Mouse (Mus musculus): ENCODE data around the gene Nagpa. TPM values are rescaled to one million over a fixed set of nuclear protein-coding genes. Genes with fewer than 3 reads are reported as not detected.

Nagpa gene
- total RNA-seq, 2 experiments from 2014 or later: 8.4 to 10.0 TPM

Small RNA genes lying within 50 kb of the gene (microRNA-seq; reads per million reads assigned to microRNA genes)
- gene Gm23689 (0 reads per million in 2 experiments), gene Gm26095 (0 reads per million in 2 experiments), gene Mir6364 (0 reads per million in 2 experiments)

Other genes starting within 250 kb of the Nagpa start
- gene Anks3, start 239.8 kb downstream of the Nagpa start, total RNA-seq (2021): 10 to 100 TPM; 19.7 to 20.8 TPM
- not detected for gene Sept12, start 206.2 kb downstream of the Nagpa start, total RNA-seq (2021)
- gene Smim22, start 196.7 kb downstream of the Nagpa start, total RNA-seq (2021): not detected
- gene Rogdi, start 190.5 kb downstream of the Nagpa start, total RNA-seq (2021): 10 to 100 TPM; 21.7 to 25.7 TPM
- 10 to 100 TPM; 57.2 to 60.4 TPM for gene Glyr1, start 154.1 kb downstream of the Nagpa start, total RNA-seq (2021)
- 10 to 100 TPM; 34.4 to 35.7 TPM for gene Ubn1, start 154.0 kb downstream of the Nagpa start, total RNA-seq (2021)
- gene Ppl, start 71.6 kb downstream of the Nagpa start, total RNA-seq (2021): 1 to 10 TPM; 3.2 to 3.6 TPM
- gene Sec14l5, start 56.9 kb downstream of the Nagpa start, total RNA-seq (2021): under 1 TPM; 0.17 to 0.20 TPM
- 10 to 100 TPM; 26.8 to 27.7 TPM for gene AU021092, start 18.3 kb upstream of the Nagpa start, total RNA-seq (2021)
- gene Alg1, start 29.6 kb upstream of the Nagpa start, total RNA-seq (2021): 10 to 100 TPM; 16.3 to 17.8 TPM
- gene Eef2kmt, start 52.0 kb upstream of the Nagpa start, total RNA-seq (2021): 10 to 100 TPM; 11.7 to 13.3 TPM

All from heart, postnatal 10 days (tissue).